Mouse (Mus musculus) adrenal gland, adult 18-20 months (tissue): ENCODE data around the gene Tnik. TPM values are rescaled to one million over a fixed set of nuclear protein-coding genes. Genes with fewer than 3 reads are reported as not detected.

Source experiments
- DNase-seq, 2 experiments: peaks; one replicate each; pipeline ENCODE4 v3.0.0; 2021 to 2022; ENCODE audit warnings: low spot score in 2 of 2
- total RNA-seq, 2 experiments: library from RNA; stranded (reverse); gene quantifications; 1 replicate in 1 of 2; 2 replicates in 1 of 2; pipeline ENCODE4 v1.2.3; 2021

The Tnik gene
- total RNA-seq, 2 experiments from 2014 or later = 7.7 to 14.8 TPM

GRCm38 (mm10) chr3:28591345-28591744 is 328.3 kb downstream of the Tnik start:
- no peak for DNase-seq

- DNase-seq = no peak
Measured at GRCm38 (mm10) chr3:28593922-28594321, 330.9 kb downstream of the Tnik start.

GRCm38 (mm10) chr3:28599476-28599875 is 336.5 kb downstream of the Tnik start:
- no peak for DNase-seq

GRCm38 (mm10) chr3:28606741-28607140 is 343.7 kb downstream of the Tnik start:
- no peak for DNase-seq

- no peak for DNase-seq
Measured at GRCm38 (mm10) chr3:28612330-28612729, 349.3 kb downstream of the Tnik start.

- no peak for DNase-seq
Measured at GRCm38 (mm10) chr3:28616386-28616785, 353.4 kb downstream of the Tnik start.

- no peak for DNase-seq
Measured at GRCm38 (mm10) chr3:28617008-28617627, 354.1 kb downstream of the Tnik start.

- no peak for DNase-seq
Measured at GRCm38 (mm10) chr3:28621792-28622191, 358.8 kb downstream of the Tnik start.

- DNase-seq = no peak
Measured at GRCm38 (mm10) chr3:28626816-28627215, 363.8 kb downstream of the Tnik start.

- no peak for DNase-seq
Measured at GRCm38 (mm10) chr3:28636778-28637177, 373.8 kb downstream of the Tnik start.

GRCm38 (mm10) chr3:28638957-28639356 is 375.9 kb downstream of the Tnik start:
- DNase-seq = no peak

- DNase-seq = no peak
Measured at GRCm38 (mm10) chr3:28643252-28643947, 380.4 kb downstream of the Tnik start.

- no peak for DNase-seq
Measured at GRCm38 (mm10) chr3:28652574-28652973, 389.6 kb downstream of the Tnik start.

GRCm38 (mm10) chr3:28653043-28653442 is 390.0 kb downstream of the Tnik start:
- DNase-seq = no peak

GRCm38 (mm10) chr3:28654740-28655139 is 391.7 kb downstream of the Tnik start:
- no peak for DNase-seq

- DNase-seq = no peak
Measured at GRCm38 (mm10) chr3:28658349-28658748, 395.3 kb downstream of the Tnik start.

- no peak for DNase-seq
Measured at GRCm38 (mm10) chr3:28680851-28681250, 417.8 kb downstream of the Tnik start.

- DNase-seq = no peak
Measured at GRCm38 (mm10) chr3:28681866-28682265, 418.9 kb downstream of the Tnik start.

- no peak for DNase-seq
Measured at GRCm38 (mm10) chr3:28682411-28682810, 419.4 kb downstream of the Tnik start.

- no peak for DNase-seq
Measured at GRCm38 (mm10) chr3:28685510-28685909, 422.5 kb downstream of the Tnik start.

- DNase-seq = no peak
Measured at GRCm38 (mm10) chr3:28694811-28695210, 431.8 kb downstream of the Tnik start.

- no peak for DNase-seq
Measured at GRCm38 (mm10) chr3:28695608-28696007, 432.6 kb downstream of the Tnik start.

- no peak for DNase-seq
Measured at GRCm38 (mm10) chr3:28696162-28696561, 433.1 kb downstream of the Tnik start.
